Mouse (Mus musculus) WW6 (cell line): ENCODE results near the gene Hist1h2bg.
"Not testable (repeated sequence)": the region's sequence is repeated elsewhere in the genome, so short reads cannot be mapped to it uniquely, and the experiment has no call there.

ENCODE experiments used
- DNase-seq: peaks from one replicate; pipeline ENCODE4 v3.0.0-alpha.2; 2013; ENCODE audit warnings: low read depth, low spot score

Hist1h2bg gene

GRCm38 (mm10) chr13:23583387-23584068, 12.3 kb downstream of the Hist1h2bg start:
- DNase-seq: no peak

GRCm38 (mm10) chr13:23584331-23584730, 13.1 kb downstream of the Hist1h2bg start:
- no peak for DNase-seq

GRCm38 (mm10) chr13:23585029-23585441, 13.8 kb downstream of the Hist1h2bg start:
- no peak for DNase-seq

- DNase-seq: not testable (repeated sequence)
Measured at GRCm38 (mm10) chr13:23585442-23586098, 14.4 kb downstream of the Hist1h2bg start.

GRCm38 (mm10) chr13:23586099-23586939, 15.1 kb downstream of the Hist1h2bg start:
- no peak for DNase-seq

GRCm38 (mm10) chr13:23586940-23587225, 15.7 kb downstream of the Hist1h2bg start:
- no peak for DNase-seq

GRCm38 (mm10) chr13:23591206-23591605, 20.0 kb downstream of the Hist1h2bg start:
- no peak for DNase-seq

- DNase-seq: not testable (repeated sequence)
Measured at GRCm38 (mm10) chr13:23591886-23592285, 20.7 kb downstream of the Hist1h2bg start.

GRCm38 (mm10) chr13:23592614-23593013, 21.4 kb downstream of the Hist1h2bg start:
- DNase-seq: no peak

- no peak for DNase-seq
Measured at GRCm38 (mm10) chr13:23593051-23593770, 22.0 kb downstream of the Hist1h2bg start.

- no peak for DNase-seq
Measured at GRCm38 (mm10) chr13:23595185-23595584, 24.0 kb downstream of the Hist1h2bg start.

- no peak for DNase-seq
Measured at GRCm38 (mm10) chr13:23595622-23596372, 24.6 kb downstream of the Hist1h2bg start.

GRCm38 (mm10) chr13:23597957-23598356, 26.8 kb downstream of the Hist1h2bg start:
- DNase-seq: no peak

- no peak for DNase-seq
Measured at GRCm38 (mm10) chr13:23603182-23603699, 32.0 kb downstream of the Hist1h2bg start.

GRCm38 (mm10) chr13:23604452-23604851, 33.3 kb downstream of the Hist1h2bg start:
- no peak for DNase-seq

GRCm38 (mm10) chr13:23605052-23605451, 33.9 kb downstream of the Hist1h2bg start:
- no peak for DNase-seq

GRCm38 (mm10) chr13:23609209-23609608, 38.0 kb downstream of the Hist1h2bg start:
- DNase-seq: no peak

GRCm38 (mm10) chr13:23609844-23610243, 38.6 kb downstream of the Hist1h2bg start:
- no peak for DNase-seq

- no peak for DNase-seq
Measured at GRCm38 (mm10) chr13:23610393-23610792, 39.2 kb downstream of the Hist1h2bg start.

- DNase-seq: no peak
Measured at GRCm38 (mm10) chr13:23611638-23612037, 40.4 kb downstream of the Hist1h2bg start.
